Mouse (Mus musculus): ENCODE results near the gene Cyth1. TPM values are rescaled to one million over a fixed set of nuclear protein-coding genes. Genes with fewer than 3 reads are reported as not detected.
A peak's percentile ranks its signal among the peaks of the same experiment; 100 is the strongest.

The Cyth1 gene
- polyA plus RNA-seq, 1 experiment from 2014 or later, result 10.1 TPM

DNA sequence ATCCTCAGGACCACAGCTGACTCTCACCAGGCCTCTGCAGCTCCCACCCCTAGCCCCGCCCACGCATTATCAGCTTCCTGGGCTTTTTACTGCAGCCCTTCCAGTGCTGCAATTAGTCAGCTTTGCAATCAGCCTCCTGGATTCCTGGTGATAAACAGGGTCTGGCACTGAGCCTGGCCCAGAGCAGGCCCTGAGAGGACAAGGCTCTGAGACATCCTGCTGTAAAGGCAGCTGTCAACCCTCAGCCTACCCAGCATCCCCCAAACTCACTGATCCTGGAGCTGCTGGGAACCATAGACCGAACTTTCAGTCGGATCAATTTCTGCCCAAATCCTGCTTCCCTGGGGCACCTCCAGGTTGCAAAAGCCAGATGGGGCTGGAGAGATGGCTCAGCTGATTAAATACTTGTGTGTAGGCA is 114.6 kb downstream of the Cyth1 start:
- Histone ChIP-seq H3K27me3 (ENCODE audit: poor library complexity, severe bottlenecking) (no peaks in the 10 kb centered on the region), H3K27ac (peak overlapping the region; percentile 56), H3K4me1 (peaks cover 30% of the 10 kb centered on the region), H3K9me3 (peaks cover 7% of the 10 kb centered on the region; the same call in 1 of the 2 replicates), H3K36me3 (replicated peaks) (no peaks in the 10 kb centered on the region), H3K4me3 (no peak overlapping the region)
- DNase-seq (ENCODE audit: extremely low spot score, low spot score), result no peak
- WGBS, result 41% methylated on average over 4 of the region's 4 CpGs

DNA sequence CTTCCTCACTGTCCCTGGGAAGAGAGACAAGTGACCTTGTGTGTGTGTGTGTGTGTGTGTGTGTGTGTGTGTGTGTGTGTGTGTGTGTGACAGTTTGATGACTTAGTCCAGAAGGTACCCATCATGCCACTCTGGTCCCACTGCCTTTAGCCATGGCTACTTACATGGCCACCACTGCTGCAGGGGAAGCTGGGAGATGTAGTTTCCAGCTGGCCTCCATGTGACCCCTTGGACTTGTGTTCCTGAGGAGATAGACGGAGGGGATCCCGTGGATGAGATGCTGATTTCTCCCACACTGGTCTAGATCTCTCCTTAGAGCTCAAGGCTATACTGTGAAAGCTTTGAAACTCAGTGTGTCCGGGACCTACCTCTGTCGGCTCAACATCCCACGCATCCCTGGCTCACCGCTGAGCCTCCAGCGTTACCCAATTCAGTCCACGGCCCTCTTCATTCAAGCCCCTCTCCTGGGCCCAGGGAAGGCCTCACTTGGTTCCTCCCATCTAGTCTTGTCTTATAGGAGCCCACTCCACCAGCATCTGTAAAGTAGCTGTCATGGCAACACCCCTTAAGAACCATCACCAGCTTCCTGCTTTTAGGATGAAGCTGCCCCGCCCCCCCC is 115.2 kb downstream of the Cyth1 start:
- 62% methylated on average over 9 of the region's 9 CpGs for WGBS
- peak overlapping the region; percentile 56 for H3K27ac ChIP-seq
- H3K36me3 ChIP-seq (replicated peaks), result no peaks in the 10 kb centered on the region
- peaks cover 30% of the 10 kb centered on the region for H3K4me1 ChIP-seq
- no peaks in the 10 kb centered on the region for H3K27me3 ChIP-seq (ENCODE audit: poor library complexity, severe bottlenecking)
- H3K4me3 ChIP-seq, result no peak overlapping the region
- DNase-seq (ENCODE audit: extremely low spot score, low spot score), result no peak
- H3K9me3 ChIP-seq, result 0 out of 2 replicates have a peak, but pooled peaks cover 4% of the 10 kb centered on the region

- 86% methylated on average over 8 of the region's 8 CpGs for WGBS
- Histone ChIP-seq H3K4me3 (no peak overlapping the region), H3K27ac (no peak overlapping the region), H3K36me3 (replicated peaks) (no peaks in the 10 kb centered on the region), H3K4me1 (peaks cover 30% of the 10 kb centered on the region), H3K9me3 (no peaks in the 10 kb centered on the region), H3K27me3 (ENCODE audit: poor library complexity, severe bottlenecking) (no peaks in the 10 kb centered on the region)
- no peak for DNase-seq (ENCODE audit: extremely low spot score, low spot score)
Measured at GRCm38 (mm10) chr11:118132136-118132535, 116.3 kb downstream of the Cyth1 start.

GRCm38 (mm10) chr11:118130534-118130933 is 117.9 kb downstream of the Cyth1 start, which contains the start of gene Dnah17:
Gene Dnah17, minus strand, starts transcription at chr11:118130634.
- Histone ChIP-seq H3K9me3 (no peaks in the 10 kb centered on the region), H3K27me3 (ENCODE audit: poor library complexity, severe bottlenecking) (no peaks in the 10 kb centered on the region), H3K4me1 (peaks cover 19% of the 10 kb centered on the region), H3K36me3 (replicated peaks) (no peaks in the 10 kb centered on the region), H3K27ac (no peak within 1 kb of the TSS), H3K4me3 (no peak within 1 kb of the TSS)
- no peak for DNase-seq (ENCODE audit: extremely low spot score, low spot score)
- 85% methylated on average over 7 of the region's 7 CpGs for WGBS

DNA sequence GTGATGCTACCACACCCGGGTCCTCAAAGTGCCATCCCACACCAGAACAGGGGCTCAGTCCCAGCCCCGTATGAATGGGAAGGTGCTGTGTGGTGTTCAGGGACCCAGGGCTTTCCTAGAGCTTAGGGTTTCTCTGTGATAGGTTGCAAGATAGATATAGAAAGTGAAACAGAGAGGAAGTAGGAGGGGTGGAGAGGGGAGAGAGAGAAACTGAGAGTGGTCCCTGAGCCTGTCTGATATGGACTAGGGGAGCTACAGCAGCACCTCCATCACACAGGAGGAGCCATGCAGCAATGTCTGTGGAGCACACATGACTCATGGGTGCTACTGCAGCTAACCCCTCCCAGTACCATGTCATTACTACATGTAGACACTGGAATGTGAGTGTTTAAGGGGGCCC is 118.6 kb downstream of the Cyth1 start:
- H3K27me3 ChIP-seq (ENCODE audit: poor library complexity, severe bottlenecking), result no peaks in the 10 kb centered on the region
- no peak for DNase-seq (ENCODE audit: extremely low spot score, low spot score)
- no peaks in the 10 kb centered on the region for H3K9me3 ChIP-seq
- H3K4me1 ChIP-seq, result peaks cover 19% of the 10 kb centered on the region
- H3K36me3 ChIP-seq (replicated peaks), result no peaks in the 10 kb centered on the region
- H3K27ac ChIP-seq, result no peak overlapping the region
- no peak overlapping the region for H3K4me3 ChIP-seq
- 86% methylated on average over 2 of the region's 2 CpGs for WGBS

- Histone ChIP-seq H3K36me3 (replicated peaks) (no peaks in the 10 kb centered on the region), H3K4me3 (no peak overlapping the region), H3K27ac (no peak overlapping the region), H3K9me3 (no peaks in the 10 kb centered on the region), H3K4me1 (peaks cover 5% of the 10 kb centered on the region; the same call in 1 of the 2 replicates), H3K27me3 (ENCODE audit: poor library complexity, severe bottlenecking) (no peaks in the 10 kb centered on the region)
- no peak for DNase-seq (ENCODE audit: extremely low spot score, low spot score)
- 88% methylated on average over 11 of the region's 11 CpGs for WGBS
Measured at GRCm38 (mm10) chr11:118121592-118121991, 126.8 kb downstream of the Cyth1 start.

- H3K36me3 ChIP-seq (replicated peaks), result no peaks in the 10 kb centered on the region
- H3K4me3 ChIP-seq, result no peak overlapping the region
- H3K9me3 ChIP-seq, result no peaks in the 10 kb centered on the region
- no peak for DNase-seq (ENCODE audit: extremely low spot score, low spot score)
- peaks cover 11% of the 10 kb centered on the region; the same call in 1 of the 2 replicates for H3K4me1 ChIP-seq
- H3K27me3 ChIP-seq (ENCODE audit: poor library complexity, severe bottlenecking), result no peaks in the 10 kb centered on the region
- no peak overlapping the region for H3K27ac ChIP-seq
- WGBS, result 90% methylated on average over 8 of the region's 8 CpGs
Measured at GRCm38 (mm10) chr11:118118777-118119176, 129.6 kb downstream of the Cyth1 start.

- Histone ChIP-seq H3K9me3 (no peaks in the 10 kb centered on the region), H3K4me3 (no peak overlapping the region), H3K36me3 (replicated peaks) (no peaks in the 10 kb centered on the region), H3K27me3 (ENCODE audit: poor library complexity, severe bottlenecking) (no peaks in the 10 kb centered on the region), H3K4me1 (0 out of 2 replicates have a peak, but pooled peaks cover 7% of the 10 kb centered on the region), H3K27ac (no peak overlapping the region)
- 67% methylated on average over 8 of the region's 8 CpGs for whole genome bisulfite sequencing
- no peak for DNase-seq (ENCODE audit: extremely low spot score, low spot score)
Measured at GRCm38 (mm10) chr11:118114581-118115110, 133.7 kb downstream of the Cyth1 start.

DNA sequence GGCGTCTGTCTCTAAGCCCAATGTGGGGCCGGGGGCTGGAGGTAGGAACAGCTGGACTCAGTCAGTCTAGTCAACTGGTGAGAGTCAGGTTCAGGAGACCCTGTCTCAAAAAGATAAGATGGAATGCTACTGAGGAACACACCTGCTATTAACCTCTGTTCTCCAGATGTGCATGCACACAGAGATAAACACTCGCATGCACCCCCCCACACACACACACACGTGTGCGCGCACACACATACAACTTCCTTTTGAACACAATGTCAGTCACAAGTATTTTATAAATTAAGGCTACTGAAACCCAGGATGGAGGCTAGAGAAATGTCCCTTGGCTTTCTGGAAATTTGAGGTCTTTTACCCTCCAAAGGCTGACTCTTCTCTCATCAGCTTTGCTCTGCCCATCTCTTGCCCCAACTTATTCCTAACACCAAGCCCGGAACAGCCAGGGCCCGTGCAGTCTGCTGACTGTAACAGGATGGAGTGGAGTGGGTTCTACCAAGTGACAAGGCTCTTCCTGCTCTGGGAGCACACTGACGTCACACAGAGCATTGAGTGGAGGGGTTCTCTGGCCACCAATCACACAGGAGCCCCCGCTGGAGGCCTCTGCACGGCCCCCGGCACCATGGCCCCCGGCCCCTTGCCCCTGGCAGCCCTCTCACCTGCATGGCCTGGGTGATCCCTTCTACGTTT is 134.7 kb downstream of the Cyth1 start:
- Histone ChIP-seq H3K27me3 (ENCODE audit: poor library complexity, severe bottlenecking) (no peaks in the 10 kb centered on the region), H3K4me3 (no peak overlapping the region), H3K36me3 (replicated peaks) (no peaks in the 10 kb centered on the region), H3K9me3 (no peaks in the 10 kb centered on the region), H3K27ac (no peak overlapping the region), H3K4me1 (0 out of 2 replicates have a peak, but pooled peaks cover 10% of the 10 kb centered on the region)
- 88% methylated on average over 14 of the region's 14 CpGs for WGBS
- DNase-seq (ENCODE audit: extremely low spot score, low spot score), result no peak

- Histone ChIP-seq H3K27ac (no peak overlapping the region), H3K9me3 (no peaks in the 10 kb centered on the region)
- WGBS, result 15% methylated on average over 5 of the region's 5 CpGs
Measured at GRCm38 (mm10) chr11:118104001-118104400, 144.4 kb downstream of the Cyth1 start.

GRCm38 (mm10) chr11:118103383-118103782 is 145.0 kb downstream of the Cyth1 start:
- H3K4me1 ChIP-seq, result peaks cover 10% of the 10 kb centered on the region; the same call in 1 of the 2 replicates
- no peak for DNase-seq (ENCODE audit: extremely low spot score, low spot score)
- H3K4me3 ChIP-seq, result no peak overlapping the region
- H3K9me3 ChIP-seq, result no peaks in the 10 kb centered on the region
- H3K27ac ChIP-seq, result no peak overlapping the region
- 96% methylated on average over 5 of the region's 5 CpGs for WGBS
- H3K27me3 ChIP-seq (ENCODE audit: poor library complexity, severe bottlenecking), result no peaks in the 10 kb centered on the region
- no peaks in the 10 kb centered on the region for H3K36me3 ChIP-seq (replicated peaks)

More at GRCm38 (mm10) chr11:118104001-118104400, 144.4 kb downstream of the Cyth1 start:
- H3K27me3 ChIP-seq (ENCODE audit: poor library complexity, severe bottlenecking), result no peaks in the 10 kb centered on the region
- no peak overlapping the region for H3K4me3 ChIP-seq
- H3K4me1 ChIP-seq, result peaks cover 10% of the 10 kb centered on the region; the same call in 1 of the 2 replicates
- H3K36me3 ChIP-seq (replicated peaks), result no peaks in the 10 kb centered on the region
- peak; percentile 81 for DNase-seq (ENCODE audit: extremely low spot score, low spot score)

DNA sequence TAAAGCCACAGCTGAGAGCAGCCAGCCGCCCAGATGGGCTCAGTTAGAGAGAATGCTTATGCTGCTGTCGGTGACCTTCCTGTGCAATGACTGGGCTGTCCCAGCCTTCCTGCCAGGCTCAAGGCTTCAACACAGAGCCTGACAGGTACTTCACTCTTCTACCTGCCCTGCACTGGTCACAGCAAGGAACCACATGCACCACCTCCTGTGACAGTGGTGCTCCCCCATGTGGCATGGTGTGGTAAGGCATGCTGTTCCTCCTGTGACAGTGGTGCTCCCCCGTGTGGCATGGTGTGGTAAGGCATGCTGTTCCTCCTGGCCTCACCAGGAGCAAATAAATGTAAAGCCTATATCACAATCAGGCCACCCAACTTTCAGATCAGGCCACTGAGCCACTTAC is 145.6 kb downstream of the Cyth1 start:
- H3K4me3 ChIP-seq, result no peak overlapping the region
- no peak overlapping the region for H3K27ac ChIP-seq
- peaks cover 10% of the 10 kb centered on the region; the same call in 1 of the 2 replicates for H3K4me1 ChIP-seq
- H3K36me3 ChIP-seq (replicated peaks), result no peaks in the 10 kb centered on the region
- no peaks in the 10 kb centered on the region for H3K27me3 ChIP-seq (ENCODE audit: poor library complexity, severe bottlenecking)
- no peaks in the 10 kb centered on the region for H3K9me3 ChIP-seq
- DNase-seq (ENCODE audit: extremely low spot score, low spot score), result peak; percentile 81
- 62% methylated on average over 3 of the region's 3 CpGs for WGBS

- H3K4me3 ChIP-seq, result no peak overlapping the region
- H3K27ac ChIP-seq, result no peak overlapping the region
- no peak for DNase-seq (ENCODE audit: extremely low spot score, low spot score)
- no peaks in the 10 kb centered on the region for H3K9me3 ChIP-seq
- 51% methylated on average over 9 of the region's 9 CpGs for WGBS
- no peaks in the 10 kb centered on the region for H3K36me3 ChIP-seq (replicated peaks)
- no peaks in the 10 kb centered on the region for H3K27me3 ChIP-seq (ENCODE audit: poor library complexity, severe bottlenecking)
- peaks cover 21% of the 10 kb centered on the region for H3K4me1 ChIP-seq
Measured at GRCm38 (mm10) chr11:118101133-118101532, 147.3 kb downstream of the Cyth1 start.

All from forebrain, embryonic 10.5 days (tissue).